In the genomic region with DNA sequence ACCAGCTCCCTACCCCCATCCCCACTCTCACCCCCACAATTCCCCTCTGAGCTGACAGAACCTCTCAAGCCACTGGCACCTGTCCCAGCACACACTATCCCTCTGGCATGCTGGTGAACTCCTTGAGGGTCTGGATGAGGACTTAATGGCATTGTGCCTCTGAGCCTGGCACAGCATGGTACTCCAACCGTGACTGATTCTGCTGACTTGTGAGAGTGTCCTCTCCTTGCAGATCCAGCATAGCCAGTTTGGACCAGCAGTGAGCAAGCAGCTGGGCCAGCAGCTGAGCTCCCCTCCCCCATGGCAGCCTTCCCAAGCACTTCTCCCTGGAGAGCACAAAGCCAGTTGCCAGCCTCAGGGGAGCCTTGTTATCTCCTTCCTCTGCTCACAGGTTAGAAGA, we compare ENCODE assay signal across 8 mouse cellular contexts. TPM values are rescaled to one million over a fixed set of nuclear protein-coding genes. Genes with fewer than 3 reads are reported as not detected.
A peak's percentile ranks its signal among the peaks of the same experiment; 100 is the strongest.
DNase-seq lines count a peak whose midpoint lies in the region; ATAC-seq lines count a peak whose summit lies in the region.

No protein-coding gene starts in this region.

- H3K9me3 ChIP-seq in forebrain, embryonic 13.5 days (replicated peaks) = no peaks in the 10 kb centered on the region
- no peaks in the 10 kb centered on the region for H3K9me3 ChIP-seq in forebrain, embryonic 11.5 days (ENCODE audit: control insufficient read depth, low read length)
- no peaks in the 10 kb centered on the region for H3K9me3 ChIP-seq in heart, embryonic 10.5 days

- H3K4me2 ChIP-seq in forebrain, embryonic 13.5 days = no peak overlapping the region
- no peak overlapping the region for H3K4me2 ChIP-seq in forebrain, embryonic 11.5 days (ENCODE audit: low read depth, low read length, severe bottlenecking)

- peaks cover 8% of the 10 kb centered on the region for H3K4me1 ChIP-seq in forebrain, embryonic 13.5 days
- H3K4me1 ChIP-seq in forebrain, embryonic 11.5 days (replicated peaks; ENCODE audit: control insufficient read depth, insufficient read depth, low read length) = no peaks in the 10 kb centered on the region
- H3K4me1 ChIP-seq in heart, embryonic 10.5 days = peaks cover 39% of the 10 kb centered on the region

- no peaks in the 10 kb centered on the region for H3K36me3 ChIP-seq in forebrain, embryonic 13.5 days (ENCODE audit: poor library complexity, severe bottlenecking)
- no peaks in the 10 kb centered on the region for H3K36me3 ChIP-seq in forebrain, embryonic 11.5 days (ENCODE audit: control insufficient read depth, insufficient read depth, low read length)
- H3K36me3 ChIP-seq in heart, embryonic 10.5 days = no peaks in the 10 kb centered on the region

- no peaks in the 10 kb centered on the region for H3K27me3 ChIP-seq in forebrain, embryonic 13.5 days
- H3K27me3 ChIP-seq in forebrain, embryonic 11.5 days (ENCODE audit: control insufficient read depth, insufficient read depth, low read length) = no peaks in the 10 kb centered on the region
- no peaks in the 10 kb centered on the region for H3K27me3 ChIP-seq in heart, embryonic 10.5 days (ENCODE audit: insufficient read depth, poor library complexity, severe bottlenecking)

- ATAC-seq in forebrain, embryonic 13.5 days = peak; percentile 53; the same call in 1 of the 2 replicates
- ATAC-seq in forebrain, embryonic 11.5 days (replicated peaks; ENCODE audit: low FRiP score) = no peak

- H3K9ac ChIP-seq in forebrain, embryonic 13.5 days = no peak overlapping the region
- no peak overlapping the region for H3K9ac ChIP-seq in forebrain, embryonic 11.5 days (ENCODE audit: low read length)

- 19% methylated on average over 1 of the region's 1 CpGs for WGBS in forebrain, embryonic 13.5 days
- WGBS in forebrain, embryonic 11.5 days = 10% methylated on average over 1 of the region's 1 CpGs
- WGBS in heart, embryonic 10.5 days = 16% methylated on average over 1 of the region's 1 CpGs

- H3K27ac ChIP-seq in forebrain, embryonic 13.5 days = no peak overlapping the region
- no peak overlapping the region for H3K27ac ChIP-seq in forebrain, embryonic 11.5 days (ENCODE audit: low read depth, low read length)
- peak overlapping the region; percentile 57 for H3K27ac ChIP-seq in heart, embryonic 10.5 days

- no peak overlapping the region for H3K4me3 ChIP-seq in forebrain, embryonic 13.5 days
- H3K4me3 ChIP-seq in forebrain, embryonic 11.5 days (ENCODE audit: low read depth, low read length) = no peak overlapping the region
- H3K4me3 ChIP-seq in heart, embryonic 10.5 days = no peak overlapping the region; the same call in 1 of the 2 replicates

- no peak for DNase-seq in forebrain, embryonic 11.5 days (ENCODE audit: low spot score)
- peak; percentile 67 to 69 for DNase-seq in cerebellum, postnatal 14 days
- DNase-seq in heart, embryonic 10.5 days (ENCODE audit: low spot score) = no peak
- DNase-seq in kidney, postnatal 14 days = peak; percentile 91
- peak; percentile 85 for DNase-seq in lung, postnatal 10 days
- peak; percentile 53 for DNase-seq in right cerebral cortex, postnatal 4 days
- no peak for DNase-seq in embryo, embryonic 10 days (ENCODE audit: low spot score)

RNA-seq across cellular contexts. Expression of a gene that starts 32.3 kb away (rescaled TPM):
- 6.5 and 7.4 TPM in 2 replicates for polyA plus RNA-seq in forebrain, embryonic 13.5 days (2015; fragmentation: Nextera tagmentation; extraction: Ambion mirVana)
- polyA plus RNA-seq in forebrain, embryonic 11.5 days (2014; fragmentation: Nextera tagmentation; extraction: Ambion mirVana) = 19.4 and 21.9 TPM in 2 replicates
- 21.8 and 27.6 TPM in 2 replicates for polyA plus RNA-seq in heart, embryonic 10.5 days (2016; fragmentation: Nextera tagmentation; extraction: Ambion mirVana)

Comparison
In these comparisons a context has a peak if more than half of its experiments do, and no peak if none do; other contexts are left out.
1. DNase-seq: peak in cerebellum, postnatal 14 days (2 of 2), kidney, postnatal 14 days (single experiment), lung, postnatal 10 days (single experiment) and right cerebral cortex, postnatal 4 days (single experiment); none in forebrain, embryonic 11.5 days (single experiment), heart, embryonic 10.5 days (single experiment) and embryo, embryonic 10 days (single experiment).